Mouse (Mus musculus): ENCODE results near the gene Bbof1. TPM values are rescaled to one million over a fixed set of nuclear protein-coding genes. Genes with fewer than 3 reads are reported as not detected.
A peak's percentile ranks its signal among the peaks of the same experiment; 100 is the strongest.

Bbof1 gene
- polyA plus RNA-seq, 1 experiment from 2014 or later: 0.81 TPM

GRCm38 (mm10) chr12:84478937-84479336 is 70.1 kb downstream of the Bbof1 start:
- Histone ChIP-seq H3K9me3 (ENCODE audit: control insufficient read depth, low read length) (no peaks in the 10 kb centered on the region), H3K4me2 (no peak overlapping the region), H3K4me3 (ENCODE audit: low read depth, low read length) (no peak overlapping the region), H3K27ac (ENCODE audit: low read depth, low read length) (no peak overlapping the region), H3K4me1 (ENCODE audit: control insufficient read depth, insufficient read depth, low read length) (no peaks in the 10 kb centered on the region), H3K36me3 (ENCODE audit: control insufficient read depth, insufficient read depth, low read length) (no peaks in the 10 kb centered on the region; the same call in 1 of the 2 replicates), H3K27me3 (ENCODE audit: control insufficient read depth, insufficient read depth, low read length) (no peaks in the 10 kb centered on the region), H3K9ac (ENCODE audit: low read length) (no peak overlapping the region)
- no peak for ATAC-seq (ENCODE audit: low FRiP score)
- no peak for DNase-seq (ENCODE audit: low spot score, missing footprints)
- WGBS: 91% methylated on average over 7 of the region's 7 CpGs

DNA sequence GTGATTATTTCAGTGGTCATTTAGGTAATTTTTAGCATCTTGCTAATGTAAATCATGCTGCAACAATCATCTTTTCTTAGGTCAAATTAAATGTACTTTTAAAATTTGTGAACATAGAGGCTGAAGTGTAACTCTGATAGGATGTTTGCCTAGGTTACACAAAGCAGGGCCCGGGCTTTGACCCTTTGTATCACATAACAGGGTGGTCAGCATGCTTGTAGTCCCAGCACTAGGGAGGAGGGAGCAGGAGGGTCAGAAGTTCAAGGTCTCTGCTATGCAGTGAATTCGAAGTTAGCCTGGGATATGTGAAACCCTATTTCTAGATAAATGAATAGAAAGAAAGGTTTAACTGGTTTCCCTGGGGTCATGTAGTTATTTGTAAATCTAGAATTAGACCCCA is 72.4 kb downstream of the Bbof1 start:
- H3K9me3 ChIP-seq (ENCODE audit: control insufficient read depth, low read length): no peaks in the 10 kb centered on the region
- ATAC-seq (ENCODE audit: low FRiP score) (no peak), DNase-seq (ENCODE audit: low spot score, missing footprints) (no peak)
- WGBS: 60% methylated on average over 2 of the region's 2 CpGs
- H3K9ac ChIP-seq (ENCODE audit: low read length): no peak overlapping the region
- H3K4me3 ChIP-seq (ENCODE audit: low read depth, low read length): no peak overlapping the region
- H3K27ac ChIP-seq (ENCODE audit: low read depth, low read length): no peak overlapping the region
- H3K4me1 ChIP-seq (ENCODE audit: control insufficient read depth, insufficient read depth, low read length): no peaks in the 10 kb centered on the region
- no peaks in the 10 kb centered on the region for H3K27me3 ChIP-seq (ENCODE audit: control insufficient read depth, insufficient read depth, low read length)
- H3K36me3 ChIP-seq (ENCODE audit: control insufficient read depth, insufficient read depth, low read length): no peaks in the 10 kb centered on the region; the same call in 1 of the 2 replicates
- no peak overlapping the region for H3K4me2 ChIP-seq

- DNase-seq (ENCODE audit: low spot score, missing footprints): no peak
- Histone ChIP-seq H3K4me2 (no peak overlapping the region), H3K9me3 (ENCODE audit: control insufficient read depth, low read length) (no peaks in the 10 kb centered on the region), H3K27me3 (ENCODE audit: control insufficient read depth, insufficient read depth, low read length) (no peaks in the 10 kb centered on the region), H3K4me1 (ENCODE audit: control insufficient read depth, insufficient read depth, low read length) (peaks cover 6% of the 10 kb centered on the region; the same call in 1 of the 2 replicates), H3K27ac (ENCODE audit: low read depth, low read length) (no peak overlapping the region), H3K4me3 (ENCODE audit: low read depth, low read length) (no peak overlapping the region), H3K36me3 (ENCODE audit: control insufficient read depth, insufficient read depth, low read length) (no peaks in the 10 kb centered on the region; the same call in 1 of the 2 replicates), H3K9ac (ENCODE audit: low read length) (no peak overlapping the region)
- no peak for ATAC-seq (ENCODE audit: low FRiP score)
- WGBS: 89% methylated on average over 14 of the region's 14 CpGs
Measured at GRCm38 (mm10) chr12:84482778-84483585, 74.1 kb downstream of the Bbof1 start.

DNA sequence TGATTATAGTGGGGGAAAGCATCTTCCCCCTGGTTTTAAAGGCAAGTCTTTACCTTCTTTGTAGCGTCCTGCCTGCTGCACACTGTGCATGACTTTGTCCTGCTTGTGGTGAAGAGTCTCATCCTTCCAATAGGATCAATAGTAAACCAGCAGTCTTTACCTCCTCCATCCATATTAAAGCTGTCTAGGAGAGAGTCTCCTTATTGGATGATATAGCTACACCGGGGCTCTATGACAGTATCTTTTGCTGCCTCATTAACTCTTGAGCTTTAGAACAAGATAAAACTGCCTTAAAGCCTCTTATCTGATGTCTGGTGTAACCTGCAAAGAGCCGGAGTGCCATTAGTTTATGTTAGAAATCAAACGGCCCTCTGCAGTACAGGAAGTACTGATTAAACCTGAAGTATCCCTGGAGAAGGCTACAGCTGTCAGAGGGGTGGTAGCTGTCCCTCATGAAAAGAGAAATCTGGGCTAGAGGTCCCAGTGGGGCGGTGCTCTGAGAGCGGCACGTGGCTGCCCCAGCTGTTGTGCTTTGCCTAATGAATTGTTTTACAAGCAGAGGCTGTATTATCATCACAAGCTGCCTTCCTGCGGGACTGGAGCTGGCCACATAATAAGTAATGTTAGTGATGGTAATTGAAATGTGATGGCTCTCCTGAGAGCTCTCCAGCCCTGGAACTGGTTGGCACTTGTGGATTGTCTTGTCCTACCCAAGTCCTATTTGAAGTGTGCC is 78.6 kb downstream of the Bbof1 start:
- Histone ChIP-seq H3K4me2 (no peak overlapping the region), H3K9me3 (ENCODE audit: control insufficient read depth, low read length) (no peaks in the 10 kb centered on the region), H3K27ac (ENCODE audit: low read depth, low read length) (no peak overlapping the region), H3K4me3 (ENCODE audit: low read depth, low read length) (no peak overlapping the region), H3K4me1 (ENCODE audit: control insufficient read depth, insufficient read depth, low read length) (peaks cover 6% of the 10 kb centered on the region; the same call in 1 of the 2 replicates), H3K36me3 (ENCODE audit: control insufficient read depth, insufficient read depth, low read length) (no peaks in the 10 kb centered on the region), H3K27me3 (ENCODE audit: control insufficient read depth, insufficient read depth, low read length) (0 out of 2 replicates have a peak, but pooled peaks cover 3% of the 10 kb centered on the region), H3K9ac (ENCODE audit: low read length) (no peak overlapping the region)
- 47% methylated on average over 8 of the region's 8 CpGs for WGBS
- peak; percentile 87 for DNase-seq (ENCODE audit: low spot score, missing footprints)
- peak; percentile 78 for ATAC-seq (ENCODE audit: low FRiP score)

Other genes with a start within 250 kb of the Bbof1 start
- gene Elmsan1, start 190.2 kb upstream of the Bbof1 start, polyA plus RNA-seq (2014; fragmentation: Nextera tagmentation; extraction: Ambion mirVana): 3.4 and 3.9 TPM in 2 replicates
- gene Ptgr2, start 123.8 kb upstream of the Bbof1 start, polyA plus RNA-seq (2014; fragmentation: Nextera tagmentation; extraction: Ambion mirVana): 18.6 and 18.8 TPM in 2 replicates
- 121 and 122 TPM in 2 replicates for gene Zfp410, start 92.2 kb upstream of the Bbof1 start, polyA plus RNA-seq (2014; fragmentation: Nextera tagmentation; extraction: Ambion mirVana)
- 42.0 and 42.6 TPM in 2 replicates for gene Coq6, start 47.4 kb upstream of the Bbof1 start, polyA plus RNA-seq (2014; fragmentation: Nextera tagmentation; extraction: Ambion mirVana)
- gene Fam161b, start 47.2 kb upstream of the Bbof1 start, polyA plus RNA-seq (2014; fragmentation: Nextera tagmentation; extraction: Ambion mirVana): 7.3 and 10.0 TPM in 2 replicates
- gene Entpd5, start within 50 bp of the Bbof1 start, polyA plus RNA-seq (2014; fragmentation: Nextera tagmentation; extraction: Ambion mirVana): 8.8 and 9.3 TPM in 2 replicates
- 28.0 and 30.8 TPM in 2 replicates for gene Rnf113a2, start 8.1 kb downstream of the Bbof1 start, polyA plus RNA-seq (2014; fragmentation: Nextera tagmentation; extraction: Ambion mirVana)
- gene Aldh6a1, start 41.9 kb downstream of the Bbof1 start, polyA plus RNA-seq (2014; fragmentation: Nextera tagmentation; extraction: Ambion mirVana): 25.5 and 26.9 TPM in 2 replicates
- 42.2 and 45.7 TPM in 2 replicates for gene Lin52, start 42.4 kb downstream of the Bbof1 start, polyA plus RNA-seq (2014; fragmentation: Nextera tagmentation; extraction: Ambion mirVana)
- gene Vsx2, start 160.7 kb downstream of the Bbof1 start, polyA plus RNA-seq (2014; fragmentation: Nextera tagmentation; extraction: Ambion mirVana): 0.66 and 0.99 TPM in 2 replicates
- gene Abcd4, start 208.3 kb downstream of the Bbof1 start, polyA plus RNA-seq (2014; fragmentation: Nextera tagmentation; extraction: Ambion mirVana): 6.4 and 7.6 TPM in 2 replicates
- gene Vrtn, start 231.9 kb downstream of the Bbof1 start, polyA plus RNA-seq (2014; fragmentation: Nextera tagmentation; extraction: Ambion mirVana): 0.05 TPM in 1 of 2 replicates, not detected in the other